Comparison of ENCODE assay signal across 9 mouse cellular contexts in genomic region chr5:33275754-33276153, GRCm38 (mm10). TPM values are rescaled to one million over a fixed set of nuclear protein-coding genes. Genes with fewer than 3 reads are reported as not detected.
DNase-seq lines count a peak whose midpoint lies in the region; ATAC-seq lines count a peak whose summit lies in the region.
"Had no signal": no experiment of that assay in that cellular context is flagged by ENCODE, and none has a peak within 500 bp of the region (broad histone marks: within the 10 kb centered on the region; RNA-seq: fewer than 3 reads in every experiment).

No protein-coding gene starts in this region.

- H3K9me3 ChIP-seq in lung, embryonic 16.5 days (ENCODE audit: control insufficient read depth, low read length) = no peaks in the 10 kb centered on the region
- H3K9me3 ChIP-seq in limb, embryonic 13.5 days = no peaks in the 10 kb centered on the region
- no peaks in the 10 kb centered on the region for H3K9me3 ChIP-seq in stomach, embryonic 15.5 days

- H3K9ac ChIP-seq in lung, embryonic 16.5 days (ENCODE audit: low read length) = no peak overlapping the region
- no peak overlapping the region for H3K9ac ChIP-seq in limb, embryonic 13.5 days
- H3K9ac ChIP-seq in stomach, embryonic 15.5 days = no peak overlapping the region

- H3K36me3 ChIP-seq in lung, embryonic 16.5 days (ENCODE audit: control insufficient read depth, insufficient read depth, low read length) = no peaks in the 10 kb centered on the region; the same call in none of the 2 replicates
- H3K36me3 ChIP-seq in limb, embryonic 13.5 days = peaks cover 13% of the 10 kb centered on the region
- peaks cover 11% of the 10 kb centered on the region for H3K36me3 ChIP-seq in stomach, embryonic 15.5 days

- H3K4me3 ChIP-seq in lung, embryonic 16.5 days (ENCODE audit: low read length) = peak overlapping the region; percentile 76; the same call in 1 of the 2 replicates
- peak overlapping the region; percentile 85 for H3K4me3 ChIP-seq in limb, embryonic 13.5 days
- peak overlapping the region; percentile 75; the same call in 1 of the 2 replicates for H3K4me3 ChIP-seq in stomach, embryonic 15.5 days (replicated peaks)

- no peak for ATAC-seq in lung, embryonic 16.5 days (ENCODE audit: low read depth)
- no peak for ATAC-seq in limb, embryonic 13.5 days (ENCODE audit: low FRiP score, low read depth)
- no peak for ATAC-seq in stomach, embryonic 15.5 days (ENCODE audit: insufficient read depth, low FRiP score, low read depth)
- no peak for ATAC-seq in megakaryocyte-erythroid progenitor cell, adult 5-6 weeks (replicated peaks; ENCODE audit: low FRiP score, low TSS enrichment, poor library complexity, severe bottlenecking)
- no peak for ATAC-seq in monocyte, adult 5-6 weeks (replicated peaks; ENCODE audit: insufficient number of reproducible peaks, low FRiP score, low TSS enrichment, poor library complexity, severe bottlenecking)

- H3K27me3 ChIP-seq in lung, embryonic 16.5 days (ENCODE audit: control insufficient read depth, insufficient read depth, low read depth, low read length) = no peaks in the 10 kb centered on the region
- no peaks in the 10 kb centered on the region for H3K27me3 ChIP-seq in limb, embryonic 13.5 days
- H3K27me3 ChIP-seq in stomach, embryonic 15.5 days (replicated peaks) = no peaks in the 10 kb centered on the region

- 11% methylated on average over 1 of the region's 1 CpGs for WGBS in lung, embryonic 16.5 days
- WGBS in limb, embryonic 13.5 days = 24% methylated on average over 1 of the region's 1 CpGs
- 16% methylated on average over 1 of the region's 1 CpGs for WGBS in stomach, embryonic 15.5 days

- H3K4me2 ChIP-seq in lung, embryonic 16.5 days (ENCODE audit: low read depth, low read length) = peak overlapping the region; percentile 63
- peak overlapping the region; percentile 97 for H3K4me2 ChIP-seq in limb, embryonic 13.5 days (replicated peaks)
- H3K4me2 ChIP-seq in stomach, embryonic 15.5 days = peak overlapping the region; percentile 73

- peaks cover 25% of the 10 kb centered on the region for H3K4me1 ChIP-seq in lung, embryonic 16.5 days (replicated peaks; ENCODE audit: control insufficient read depth, insufficient read depth, low read length)
- H3K4me1 ChIP-seq in limb, embryonic 13.5 days = peaks cover 31% of the 10 kb centered on the region
- H3K4me1 ChIP-seq in stomach, embryonic 15.5 days = peaks cover 25% of the 10 kb centered on the region

- no peak overlapping the region for H3K27ac ChIP-seq in lung, embryonic 16.5 days (ENCODE audit: low read length)
- no peak overlapping the region for H3K27ac ChIP-seq in limb, embryonic 13.5 days
- H3K27ac ChIP-seq in stomach, embryonic 15.5 days = no peak overlapping the region

- peak; percentile 63 for DNase-seq in cerebellum, adult 9-10 months
- DNase-seq in cerebellum, postnatal 4 days (ENCODE audit: low spot score in 2 of 2) = no peak
- DNase-seq in lung, postnatal 25 days (ENCODE audit: low spot score) = no peak
- DNase-seq: B cell, adult 2 months had no signal

RNA-seq across cellular contexts. Expression of gene Ctbp1, which starts 1.0 kb away (rescaled TPM):
- 259 and 279 TPM in 2 replicates for polyA plus RNA-seq in lung, embryonic 16.5 days (2015; fragmentation: Nextera tagmentation; extraction: Ambion mirVana)
- 341 and 368 TPM in 2 replicates for polyA plus RNA-seq in limb, embryonic 13.5 days (2015; fragmentation: Nextera tagmentation; extraction: Ambion mirVana)
- 298 and 323 TPM in 2 replicates for polyA plus RNA-seq in stomach, embryonic 15.5 days (2015; fragmentation: Nextera tagmentation; extraction: Ambion mirVana)
- total RNA-seq in megakaryocyte-erythroid progenitor cell, adult 5-6 weeks (2014; fragmentation: Nextera tagmentation) = 208 and 216 TPM in 2 replicates
- 136 and 192 TPM in 2 replicates for total RNA-seq in megakaryocyte-erythroid progenitor cell, adult 5-6 weeks (2017)
- total RNA-seq in monocyte, adult 5-6 weeks (2017) = 106 to 143 TPM (median 135 TPM) in 3 replicates

RNA-seq across cellular contexts. Expression of gene Spon2, which starts 57.5 kb away (rescaled TPM):
- polyA plus RNA-seq in lung, embryonic 16.5 days (2015; fragmentation: Nextera tagmentation; extraction: Ambion mirVana) = 23.4 and 30.2 TPM in 2 replicates
- polyA plus RNA-seq in limb, embryonic 13.5 days (2015; fragmentation: Nextera tagmentation; extraction: Ambion mirVana) = 6.8 and 7.4 TPM in 2 replicates
- polyA plus RNA-seq in stomach, embryonic 15.5 days (2015; fragmentation: Nextera tagmentation; extraction: Ambion mirVana) = 38.2 and 41.8 TPM in 2 replicates
- total RNA-seq in megakaryocyte-erythroid progenitor cell, adult 5-6 weeks (2014; fragmentation: Nextera tagmentation) = 23.4 and 35.0 TPM in 2 replicates
- total RNA-seq in megakaryocyte-erythroid progenitor cell, adult 5-6 weeks (2017) = 14.8 and 15.1 TPM in 2 replicates
- not detected in 3 replicates for total RNA-seq in monocyte, adult 5-6 weeks (2017)

RNA-seq across cellular contexts. Expression of gene Maea, which starts 59.6 kb away (rescaled TPM):
- 117 and 123 TPM in 2 replicates for polyA plus RNA-seq in lung, embryonic 16.5 days (2015; fragmentation: Nextera tagmentation; extraction: Ambion mirVana)
- polyA plus RNA-seq in limb, embryonic 13.5 days (2015; fragmentation: Nextera tagmentation; extraction: Ambion mirVana) = 130 and 131 TPM in 2 replicates
- polyA plus RNA-seq in stomach, embryonic 15.5 days (2015; fragmentation: Nextera tagmentation; extraction: Ambion mirVana) = 117 and 120 TPM in 2 replicates
- total RNA-seq in megakaryocyte-erythroid progenitor cell, adult 5-6 weeks (2014; fragmentation: Nextera tagmentation) = 60.4 and 69.2 TPM in 2 replicates
- 218 and 226 TPM in 2 replicates for total RNA-seq in megakaryocyte-erythroid progenitor cell, adult 5-6 weeks (2017)
- total RNA-seq in monocyte, adult 5-6 weeks (2017) = 131 to 170 TPM (median 150 TPM) in 3 replicates
